Mouse (Mus musculus) Patski (cell line): ENCODE measurements around the gene Qtrt1. TPM values are rescaled to one million over a fixed set of nuclear protein-coding genes. Genes with fewer than 3 reads are reported as not detected.

Experiments used
- ATAC-seq: fragments of 100-300 bp; one replicate; pipeline ENCODE4 v1.8.0; 2021
- CTCF ChIA-PET: fragments of 350-600 bp; sonication (Branson Sonifier 250); formaldehyde crosslinking; loops from one replicate; lab custom pipeline; 2022; ENCODE audit warnings: inconsistent platforms; lab: Charles Lee
- POLR2A ChIA-PET: fragments of 350-600 bp; sonication (Branson Sonifier 250); formaldehyde crosslinking; loops from one replicate; lab custom pipeline; 2022; ENCODE audit warnings: antibody characterized with exemption, inconsistent platforms; lab: Charles Lee
- DNase-seq: peaks from one replicate; pipeline ENCODE4 v3.0.0-alpha.2; 2011; ENCODE audit warnings: low read depth, low spot score
- H3K27me3 ChIP-seq: fragments of 371-371 bp; one replicate; pipeline ENCODE4 v1.5.1; 2021
- CTCF ChIP-seq: fragments of 100-300 bp; IDR thresholded peaks from one replicate; pipeline ENCODE4 v1.5.1; 2021
- in situ Hi-C: fragments of 300-500 bp; cut with MboI; formaldehyde crosslinking; loops from 3 replicates; pipeline ENCODE4 v1.11.1; 2018; ENCODE audit warnings: low pct_unique_long_range_greater_than_20kb, mixed read lengths
- polyA plus RNA-seq: library from polyadenylated mRNA; unstranded; gene quantifications from one replicate; pipeline ENCODE4 v1.2.3, GENCODE M21; 2021

Qtrt1 gene
- polyA plus RNA-seq, 1 experiment from 2014 or later, result 30.2 TPM

DNA sequence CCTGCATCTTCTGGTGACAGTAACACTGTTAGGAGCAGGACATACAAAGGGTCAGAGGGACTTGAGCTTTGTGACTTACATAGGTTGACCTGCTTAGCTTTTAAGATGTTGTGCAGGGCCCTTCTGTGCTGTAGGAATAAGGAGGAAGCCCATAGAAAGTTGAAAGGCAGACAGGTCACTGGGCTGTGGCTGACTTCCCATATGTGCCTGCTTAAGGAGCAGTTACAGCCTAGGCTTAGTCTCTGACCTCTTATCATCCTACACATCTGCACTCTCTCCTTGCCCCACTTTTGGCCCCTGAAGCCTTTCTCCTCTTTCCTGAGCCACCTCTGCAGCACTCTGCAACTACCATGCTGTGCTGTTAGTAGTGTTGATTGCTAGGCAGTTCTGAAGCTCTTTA lies 27.7 kb upstream of the Qtrt1 start:
- ATAC-seq (no peak), DNase-seq (no peak)
- TF ChIP-seq CTCF, result no peak
- H3K27me3 ChIP-seq, result no peaks in the 10 kb centered on the region
- in situ Hi-C loops, result no loop called here
- ChIA-PET POLR2A (interaction anchor here (0.9 kb wide), 1 partner anchor 102 kb away, joined by 3 read pairs; no protein-coding TSS in a partner anchor), CTCF (interaction anchor here (1.3 kb wide), 1 partner anchor 25 kb away, joined by 8 read pairs; no protein-coding TSS in a partner anchor)

GRCm38 (mm10) chr9:21392646-21393175 lies 18.9 kb upstream of the Qtrt1 start:
- TF ChIP-seq CTCF, result no peak
- H3K27me3 ChIP-seq, result no peaks in the 10 kb centered on the region
- in situ Hi-C loops, result no loop called here
- DNase-seq (no peak), ATAC-seq (no peak)
- POLR2A ChIA-PET, result no interaction called here
- CTCF ChIA-PET, result no interaction called here

DNA sequence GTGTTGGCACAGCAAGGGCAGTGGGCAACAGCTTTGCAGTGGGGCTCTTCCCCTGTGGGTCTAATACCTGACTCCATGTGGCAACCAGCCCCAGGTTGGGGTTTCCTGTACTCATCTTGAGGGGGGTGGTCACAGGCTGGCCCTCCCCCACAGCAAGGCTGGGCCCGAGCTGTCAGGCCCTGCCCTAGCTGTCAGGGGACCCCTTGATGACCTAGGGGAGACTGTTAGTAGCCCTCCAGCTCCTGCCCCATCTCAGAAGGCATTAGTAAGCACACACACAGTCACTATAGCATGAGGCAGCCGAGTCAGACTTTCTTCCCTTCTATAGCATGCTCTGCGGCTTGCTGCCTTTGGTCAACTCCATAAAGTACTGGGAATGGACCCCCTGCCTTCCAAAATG lies 15.9 kb upstream of the Qtrt1 start:
- no peak for ATAC-seq
- no peaks in the 10 kb centered on the region for H3K27me3 ChIP-seq
- TF ChIP-seq CTCF, result no peak
- in situ Hi-C loops, result no loop called here
- DNase-seq, result no peak
- ChIA-PET CTCF (interaction anchor here (1.5 kb wide), 1 partner anchor 19 kb away, joined by 4 read pairs; no protein-coding TSS in a partner anchor), POLR2A (no interaction called here)

DNA sequence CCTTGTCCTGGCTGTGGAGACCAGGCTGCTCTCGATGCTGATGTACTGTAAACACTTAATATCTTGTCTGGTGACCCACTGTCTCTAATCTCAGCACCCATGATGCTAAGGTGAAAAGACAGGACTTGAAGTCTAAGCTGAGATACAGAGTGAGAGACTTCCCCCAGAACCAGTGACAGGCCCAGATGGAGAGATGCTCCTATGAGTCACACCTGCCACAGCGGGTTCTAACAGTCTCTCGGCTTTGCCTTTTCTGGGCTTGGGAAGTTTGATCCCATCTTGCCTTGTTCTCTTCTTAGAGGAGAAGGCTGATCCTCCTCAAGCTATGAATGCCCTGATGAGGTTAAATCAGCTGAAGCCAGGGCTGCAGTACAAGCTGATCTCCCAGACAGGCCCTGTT lies 14.5 kb upstream of the Qtrt1 start:
- CTCF ChIA-PET, result no interaction called here
- H3K27me3 ChIP-seq, result no peaks in the 10 kb centered on the region
- POLR2A ChIA-PET, result no interaction called here
- DNase-seq (no peak), ATAC-seq (no peak)
- TF ChIP-seq CTCF, result no peak
- in situ Hi-C loops, result no loop called here

DNA sequence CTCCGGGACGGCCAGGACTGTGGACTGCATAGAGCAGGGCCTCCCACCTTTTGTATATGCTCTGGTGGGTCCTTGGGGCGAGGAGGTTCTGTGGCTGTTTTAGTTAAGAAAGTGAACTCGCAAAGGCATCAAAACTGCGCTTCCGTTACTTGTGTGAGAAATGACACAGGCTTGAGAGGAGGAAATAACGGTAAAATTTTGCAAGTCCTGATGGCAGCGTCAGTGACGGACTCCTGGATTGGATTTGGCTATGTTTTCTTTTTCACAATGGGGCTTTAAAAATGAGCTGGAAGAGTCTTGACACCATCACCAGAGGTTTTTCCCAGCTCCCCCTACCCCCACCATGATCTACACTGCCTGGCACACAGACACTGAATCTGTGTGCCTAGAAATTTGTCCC lies 10.6 kb upstream of the Qtrt1 start:
- in situ Hi-C loops, result no loop called here
- no peaks in the 10 kb centered on the region for H3K27me3 ChIP-seq
- DNase-seq, result no peak
- no peak for TF ChIP-seq CTCF
- POLR2A ChIA-PET, result no interaction called here
- CTCF ChIA-PET, result interaction anchor here (1.6 kb wide), 1 partner anchor 11 kb away, joined by 4 read pairs; no protein-coding TSS in a partner anchor
- no peak for ATAC-seq

DNA sequence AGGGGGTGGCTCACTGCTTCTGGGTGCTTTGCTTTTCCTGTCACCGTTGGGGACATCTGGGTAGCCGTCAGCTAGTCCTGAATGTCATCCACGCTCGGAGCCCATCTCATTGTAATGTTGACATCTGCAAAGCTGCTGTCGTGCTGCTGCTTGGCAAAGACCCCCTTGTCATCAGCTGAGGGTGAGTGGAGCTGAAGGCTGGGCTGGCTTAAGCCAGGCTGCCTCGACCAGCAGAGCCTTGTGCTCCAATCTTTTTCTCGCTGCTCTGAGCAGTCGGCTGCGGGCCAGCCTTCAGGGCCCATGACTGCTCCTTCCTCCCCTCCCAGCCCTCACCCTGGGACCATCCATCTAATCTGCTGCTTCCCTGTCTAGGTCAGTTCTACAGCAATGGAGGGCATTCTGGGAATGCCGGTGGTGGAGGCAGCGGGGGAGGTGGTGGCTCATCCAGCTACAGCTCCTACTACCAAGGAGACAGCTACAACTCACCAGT lies 8.8 kb upstream of the Qtrt1 start:
- TF ChIP-seq CTCF, result no peak
- H3K27me3 ChIP-seq, result no peaks in the 10 kb centered on the region
- DNase-seq, result no peak
- ChIA-PET POLR2A (no interaction called here), CTCF (interaction anchor here (1.0 to 1.5 kb wide), 2 partner anchors 26 to 29 kb away, joined by 3 to 4 read pairs; no protein-coding TSS in a partner anchor)
- in situ Hi-C loops, result no loop called here
- no peak for ATAC-seq

DNA sequence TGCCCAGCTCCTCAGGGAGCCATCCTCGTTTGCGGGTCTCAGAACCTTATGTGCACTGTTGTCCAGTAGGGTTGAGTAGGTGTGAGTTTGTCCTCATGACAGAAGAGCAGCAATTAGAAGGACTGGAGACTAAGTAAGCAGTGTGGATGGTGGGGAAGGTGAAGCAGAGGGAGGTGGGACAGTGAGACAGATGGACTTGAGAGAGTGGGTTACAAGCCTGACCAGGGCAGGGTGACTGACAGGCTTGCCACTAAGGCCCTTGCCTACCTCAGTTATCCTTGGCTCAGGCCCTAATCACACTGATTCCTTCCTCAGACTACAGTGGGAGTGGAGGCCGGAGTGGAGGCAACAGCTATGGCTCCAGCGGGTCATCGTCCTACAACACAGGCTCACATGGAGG lies 7.9 kb upstream of the Qtrt1 start:
- H3K27me3 ChIP-seq, result no peaks in the 10 kb centered on the region
- ChIA-PET CTCF (interaction anchor here (1.5 kb wide), 1 partner anchor 27 kb away, joined by 4 read pairs; no protein-coding TSS in a partner anchor), POLR2A (no interaction called here)
- no peak for TF ChIP-seq CTCF
- ATAC-seq (no peak), DNase-seq (no peak)
- in situ Hi-C loops, result no loop called here

GRCm38 (mm10) chr9:21405525-21405924 lies 6.1 kb upstream of the Qtrt1 start:
- H3K27me3 ChIP-seq, result no peaks in the 10 kb centered on the region
- ChIA-PET CTCF (no interaction called here), POLR2A (no interaction called here)
- no peak for TF ChIP-seq CTCF
- no peak for ATAC-seq
- in situ Hi-C loops, result loop anchor here (5.0 kb wide), 1 partner anchor 93 kb away; the partner anchor contains the start of gene Ap1m2
- DNase-seq, result no peak

GRCm38 (mm10) chr9:21407951-21408350 lies 3.7 kb upstream of the Qtrt1 start:
- no peak for TF ChIP-seq CTCF
- CTCF ChIA-PET, result interaction anchor here (3.3 kb wide), 1 partner anchor 42 kb away, joined by 22 read pairs; no protein-coding TSS in a partner anchor
- POLR2A ChIA-PET, result no interaction called here
- no peaks in the 10 kb centered on the region for H3K27me3 ChIP-seq
- DNase-seq, result no peak
- no peak for ATAC-seq
- in situ Hi-C loops, result loop anchor here (5.0 kb wide), 1 partner anchor 96 kb away; the partner anchor contains the start of gene Ap1m2

- CTCF ChIA-PET, result interaction anchor here (1.1 to 3.3 kb wide), 8 partner anchors 24 to 95 kb away, joined by 3 to 22 read pairs (median 7); partner anchors contain the start of gene Slc44a2
- DNase-seq (no peak), ATAC-seq (no peak)
- POLR2A ChIA-PET, result no interaction called here
- TF ChIP-seq CTCF, result no peak
- no peaks in the 10 kb centered on the region for H3K27me3 ChIP-seq
- in situ Hi-C loops, result loop anchor here (5.0 kb wide), 1 partner anchor 96 kb away; the partner anchor contains the start of gene Ap1m2
Measured at GRCm38 (mm10) chr9:21408624-21409023, 3.0 kb upstream of the Qtrt1 start.
